ENCODE assay signal across 10 mouse cellular contexts in the genomic region with DNA sequence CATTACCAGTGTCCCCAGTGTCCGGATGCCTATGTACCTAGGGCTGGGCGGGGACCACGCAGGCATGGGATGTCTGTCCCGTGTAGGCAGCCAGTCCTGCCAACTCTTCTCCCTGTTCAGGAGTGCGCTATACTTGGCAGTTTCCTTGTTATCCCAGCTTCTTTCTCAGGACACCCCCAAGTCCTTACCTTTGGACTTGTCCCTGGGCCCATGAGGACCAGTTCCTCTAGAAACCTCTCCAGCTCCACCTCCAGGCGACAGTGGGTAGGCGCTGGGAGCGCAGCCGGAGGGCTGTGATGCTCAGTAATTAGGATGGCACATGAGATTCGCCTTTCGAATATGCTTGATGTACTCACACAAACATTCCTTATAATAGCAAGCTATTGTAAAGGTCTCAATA. TPM values are rescaled to one million over a fixed set of nuclear protein-coding genes. Genes with fewer than 3 reads are reported as not detected.
DNase-seq lines count a peak whose midpoint lies in the region; ATAC-seq and TF ChIP-seq lines count a peak whose summit lies in the region.
"Had no signal": no experiment of that assay in that cellular context is flagged by ENCODE, and none has a peak within 500 bp of the region (broad histone marks: within the 10 kb centered on the region; RNA-seq: fewer than 3 reads in every experiment).

No protein-coding gene starts in this region.

- H3K4me2 ChIP-seq in forebrain, embryonic 13.5 days = peak overlapping the region; percentile 74; the same call in 1 of the 2 replicates
- no peak overlapping the region for H3K4me2 ChIP-seq in liver, embryonic 11.5 days
- no peak overlapping the region for H3K4me2 ChIP-seq in stomach, postnatal 0 days (replicated peaks; ENCODE audit: low read depth)

- peak; percentile 74 for TF ChIP-seq CTCF in layer of hippocampus, adult 2 months (conservative IDR thresholded peaks at IDR 0.05)
- TF ChIP-seq CTCF in stomach, postnatal 0 days (IDR thresholded peaks at IDR 0.05; ENCODE audit: low read depth) = peak; percentile 67

- DNase-seq in layer of hippocampus, adult 2 months (ENCODE audit: low spot score in 2 of 2) = peak in 1 of 2 experiments; percentile 34
- DNase-seq in layer of hippocampus, adult 8-10 months (ENCODE audit: low spot score in 2 of 2) = no peak
- DNase-seq in NIH3T3 (ENCODE audit: low read depth) = peak; percentile 19
- no peak for DNase-seq in liver, embryonic 11.5 days (ENCODE audit: low spot score)
- DNase-seq in stomach, postnatal 0 days (ENCODE audit: low spot score) = peak; percentile 57
- DNase-seq in T-cell, adult 2 months (ENCODE audit: low spot score) = no peak
- DNase-seq in ovary, adult 18-20 months (ENCODE audit: low spot score) = no peak

- peak; percentile 6; the same call in 1 of the 2 replicates for ATAC-seq in forebrain, embryonic 13.5 days
- ATAC-seq in liver, embryonic 11.5 days (replicated peaks; ENCODE audit: low FRiP score) = 0 out of 2 replicates have a peak, but pooled peaks have one; percentile 13
- ATAC-seq in stomach, postnatal 0 days (ENCODE audit: low FRiP score, low TSS enrichment) = 0 out of 2 replicates have a peak, but pooled peaks have one; percentile 51

- no peaks in the 10 kb centered on the region for H3K36me3 ChIP-seq in forebrain, embryonic 13.5 days (ENCODE audit: poor library complexity, severe bottlenecking)
- H3K36me3 ChIP-seq in liver, embryonic 11.5 days (ENCODE audit: control insufficient read depth, insufficient read depth, low read length) = no peaks in the 10 kb centered on the region
- no peaks in the 10 kb centered on the region for H3K36me3 ChIP-seq in stomach, postnatal 0 days (ENCODE audit: control insufficient read depth, insufficient read depth, low read length)

- H3K27ac ChIP-seq in layer of hippocampus, adult 2 months = no peak overlapping the region
- H3K27ac ChIP-seq in forebrain, embryonic 13.5 days = no peak overlapping the region
- no peak overlapping the region for H3K27ac ChIP-seq in liver, embryonic 11.5 days (ENCODE audit: low read depth, low read length)
- H3K27ac ChIP-seq in stomach, postnatal 0 days (replicated peaks) = 0 out of 2 replicates have a peak overlapping the region, but pooled peaks have one; percentile 31

- no peak for TF ChIP-seq EP300 in stomach, postnatal 0 days (optimal IDR thresholded peaks at IDR 0.05)

- WGBS in forebrain, embryonic 13.5 days = 8% methylated on average over 11 of the region's 11 CpGs
- WGBS in liver, embryonic 11.5 days = 21% methylated on average over 11 of the region's 11 CpGs
- 27% methylated on average over 11 of the region's 11 CpGs for WGBS in stomach, postnatal 0 days

- H3K4me1 ChIP-seq in forebrain, embryonic 13.5 days = peaks cover 50% of the 10 kb centered on the region
- no peaks in the 10 kb centered on the region; the same call in 1 of the 2 replicates for H3K4me1 ChIP-seq in liver, embryonic 11.5 days (replicated peaks; ENCODE audit: control insufficient read depth, insufficient read depth, low read length)
- H3K4me1 ChIP-seq in stomach, postnatal 0 days (replicated peaks; ENCODE audit: control insufficient read depth, insufficient read depth) = no peaks in the 10 kb centered on the region; the same call in 1 of the 2 replicates

- no peak overlapping the region for H3K4me3 ChIP-seq in layer of hippocampus, adult 2 months
- no peak overlapping the region for H3K4me3 ChIP-seq in forebrain, embryonic 13.5 days
- H3K4me3 ChIP-seq in liver, embryonic 11.5 days (ENCODE audit: low read depth, low read length) = no peak overlapping the region
- no peak overlapping the region for H3K4me3 ChIP-seq in stomach, postnatal 0 days (ENCODE audit: low read depth, low read length)

- H3K9me3 ChIP-seq in forebrain, embryonic 13.5 days (replicated peaks) = no peaks in the 10 kb centered on the region
- no peaks in the 10 kb centered on the region for H3K9me3 ChIP-seq in liver, embryonic 11.5 days (ENCODE audit: control insufficient read depth, low read length)
- no peaks in the 10 kb centered on the region for H3K9me3 ChIP-seq in stomach, postnatal 0 days (ENCODE audit: control insufficient read depth, low read length)

- H3K27me3 ChIP-seq in forebrain, embryonic 13.5 days = peaks cover 45% of the 10 kb centered on the region
- H3K27me3 ChIP-seq in liver, embryonic 11.5 days (replicated peaks; ENCODE audit: control insufficient read depth, insufficient read depth, low read length) = peaks cover 74% of the 10 kb centered on the region
- H3K27me3 ChIP-seq in stomach, postnatal 0 days (ENCODE audit: control insufficient read depth, insufficient read depth, low read length) = peaks cover 9% of the 10 kb centered on the region; the same call in 1 of the 2 replicates

- no peak overlapping the region for H3K9ac ChIP-seq in forebrain, embryonic 13.5 days
- no peak overlapping the region for H3K9ac ChIP-seq in liver, embryonic 11.5 days (ENCODE audit: low read depth, low read length)
- no peak overlapping the region for H3K9ac ChIP-seq in stomach, postnatal 0 days (ENCODE audit: low read length)

RNA-seq across cellular contexts. Expression of a gene that starts 13.4 kb away (rescaled TPM):
- under 1 TPM in 1 of 2 experiments, not detected in 1; 0.15 TPM for total RNA-seq in layer of hippocampus, adult 2 months (2021)
- total RNA-seq in layer of hippocampus, adult 8-10 months (2022) = not detected
- 1.2 and 2.0 TPM in 2 replicates for polyA plus RNA-seq in forebrain, embryonic 13.5 days (2015; fragmentation: Nextera tagmentation; extraction: Ambion mirVana)
- polyA plus RNA-seq in liver, embryonic 11.5 days (2014; fragmentation: Nextera tagmentation; extraction: Ambion mirVana) = 0.11 TPM in 1 of 2 replicates, not detected in the other
- 0.04 TPM in 1 of 2 replicates, not detected in the other for polyA plus RNA-seq in stomach, postnatal 0 days (2015; fragmentation: Nextera tagmentation; extraction: Ambion mirVana)
- polyA plus RNA-seq: heart, embryonic 16.5 days had no signal

RNA-seq across cellular contexts. Expression of a gene that starts 20.0 kb away (rescaled TPM):
- total RNA-seq in layer of hippocampus, adult 2 months (2021) = 100 to 1,000 TPM; 255 to 267 TPM
- total RNA-seq in layer of hippocampus, adult 8-10 months (2022) = 100 to 1,000 TPM; 217 to 237 (median 229) TPM
- 46.4 and 58.4 TPM in 2 replicates for polyA plus RNA-seq in forebrain, embryonic 13.5 days (2015; fragmentation: Nextera tagmentation; extraction: Ambion mirVana)
- 0.19 and 0.52 TPM in 2 replicates for polyA plus RNA-seq in liver, embryonic 11.5 days (2014; fragmentation: Nextera tagmentation; extraction: Ambion mirVana)
- polyA plus RNA-seq in stomach, postnatal 0 days (2015; fragmentation: Nextera tagmentation; extraction: Ambion mirVana) = 4.5 and 5.6 TPM in 2 replicates

RNA-seq across cellular contexts. Expression of a gene that starts 25.8 kb away (rescaled TPM):
- 10 to 100 TPM; 39.9 to 40.6 TPM for total RNA-seq in layer of hippocampus, adult 2 months (2021)
- 10 to 100 TPM; 36.0 to 39.0 (median 36.7) TPM for total RNA-seq in layer of hippocampus, adult 8-10 months (2022)
- 69.6 and 74.7 TPM in 2 replicates for polyA plus RNA-seq in forebrain, embryonic 13.5 days (2015; fragmentation: Nextera tagmentation; extraction: Ambion mirVana)
- polyA plus RNA-seq in liver, embryonic 11.5 days (2014; fragmentation: Nextera tagmentation; extraction: Ambion mirVana) = 45.1 and 52.6 TPM in 2 replicates
- 17.7 and 20.1 TPM in 2 replicates for polyA plus RNA-seq in stomach, postnatal 0 days (2015; fragmentation: Nextera tagmentation; extraction: Ambion mirVana)

RNA-seq across cellular contexts. Expression of a gene that starts 26.1 kb away (rescaled TPM):
- total RNA-seq in layer of hippocampus, adult 2 months (2021) = 10 to 100 TPM; 24.8 to 28.7 TPM
- total RNA-seq in layer of hippocampus, adult 8-10 months (2022) = 10 to 100 TPM; 21.2 to 27.8 (median 27.0) TPM
- polyA plus RNA-seq in forebrain, embryonic 13.5 days (2015; fragmentation: Nextera tagmentation; extraction: Ambion mirVana) = 52.2 and 53.7 TPM in 2 replicates
- polyA plus RNA-seq in liver, embryonic 11.5 days (2014; fragmentation: Nextera tagmentation; extraction: Ambion mirVana) = 41.4 and 44.6 TPM in 2 replicates
- polyA plus RNA-seq in stomach, postnatal 0 days (2015; fragmentation: Nextera tagmentation; extraction: Ambion mirVana) = 19.7 and 20.7 TPM in 2 replicates

RNA-seq across cellular contexts. Expression of a gene that starts 30.9 kb away (rescaled TPM):
- not detected for total RNA-seq in layer of hippocampus, adult 2 months (2021)
- under 1 TPM in 1 of 4 experiments, not detected in 3; 0.56 TPM for total RNA-seq in layer of hippocampus, adult 8-10 months (2022)
- polyA plus RNA-seq in forebrain, embryonic 13.5 days (2015; fragmentation: Nextera tagmentation; extraction: Ambion mirVana) = not detected in 2 replicates
- polyA plus RNA-seq in liver, embryonic 11.5 days (2014; fragmentation: Nextera tagmentation; extraction: Ambion mirVana) = not detected in 2 replicates
- polyA plus RNA-seq in stomach, postnatal 0 days (2015; fragmentation: Nextera tagmentation; extraction: Ambion mirVana) = 24.4 and 45.2 TPM in 2 replicates
- polyA plus RNA-seq: neural tube, embryonic 14.5 days had no signal

Comparison
In these comparisons a context has a peak if more than half of its experiments do, and no peak if none do; other contexts are left out.
1. DNase-seq: peak in NIH3T3 (single experiment) and stomach, postnatal 0 days (single experiment); none in layer of hippocampus, adult 8-10 months (0 of 2), liver, embryonic 11.5 days (single experiment), T-cell, adult 2 months (single experiment) and ovary, adult 18-20 months (single experiment).
2. Peak in every context shown above with its lines, with median percentiles within 50 percentile points of each other: ATAC-seq.